Mouse (Mus musculus) CD8-positive naive resting alpha-beta T cell, adult 57 days (primary cell): ENCODE data around the gene Ugt1a2. TPM values are rescaled to one million over a fixed set of nuclear protein-coding genes. Genes with fewer than 3 reads are reported as not detected.

Experiments
- total RNA-seq: library from RNA; stranded (reverse); gene quantifications from one replicate; pipeline ENCODE4 v1.2.4, GENCODE M21; 2023

Ugt1a2 gene
- not detected for total RNA-seq

DNA sequence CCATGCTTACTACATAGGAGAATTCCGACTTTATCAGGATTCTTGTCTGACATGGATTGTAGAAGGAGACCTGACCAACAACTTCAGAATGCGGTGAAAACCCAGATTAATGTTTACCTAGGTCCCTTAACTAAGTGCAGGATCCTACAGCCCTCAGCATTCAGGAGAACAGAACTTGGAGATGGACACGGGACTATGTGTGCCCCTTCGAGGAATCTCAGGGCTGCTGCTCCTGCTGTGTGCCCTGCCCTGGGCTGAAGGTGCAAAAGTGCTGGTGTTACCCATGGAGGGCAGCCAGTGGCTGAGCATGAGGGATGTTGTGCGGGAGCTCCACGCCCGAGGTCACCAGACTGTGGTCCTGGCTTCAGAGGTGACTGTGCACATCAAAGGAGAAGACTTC is at the start of gene Ugt1a2:
TSS of gene Ugt1a2 (plus strand) at position 146 of the 400 bp plus-strand sequence.

DNA sequence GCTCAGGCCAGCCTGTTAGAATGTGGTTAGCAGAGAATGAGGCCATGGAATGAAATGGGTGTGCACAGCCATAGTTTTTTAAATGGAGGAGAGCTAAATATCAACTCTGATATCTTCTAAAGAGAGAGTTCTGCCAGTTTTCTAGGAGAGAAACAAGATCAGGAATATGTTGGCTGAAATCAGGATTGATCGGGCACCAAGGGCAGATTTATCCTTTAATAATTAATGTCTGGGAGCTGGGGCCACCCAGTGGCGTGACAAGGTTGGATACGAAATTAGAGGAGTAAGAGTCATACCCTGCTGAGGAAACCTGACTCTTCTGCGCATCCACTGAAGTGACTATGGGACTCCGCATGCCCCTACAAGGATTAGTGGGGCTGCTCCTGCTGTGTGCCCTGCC is 34.7 kb upstream of the Ugt1a2 start, which contains the start of gene Ugt1a5:
TSS of gene Ugt1a5 (plus strand) at position 302 of the 400 bp plus-strand sequence.

DNA sequence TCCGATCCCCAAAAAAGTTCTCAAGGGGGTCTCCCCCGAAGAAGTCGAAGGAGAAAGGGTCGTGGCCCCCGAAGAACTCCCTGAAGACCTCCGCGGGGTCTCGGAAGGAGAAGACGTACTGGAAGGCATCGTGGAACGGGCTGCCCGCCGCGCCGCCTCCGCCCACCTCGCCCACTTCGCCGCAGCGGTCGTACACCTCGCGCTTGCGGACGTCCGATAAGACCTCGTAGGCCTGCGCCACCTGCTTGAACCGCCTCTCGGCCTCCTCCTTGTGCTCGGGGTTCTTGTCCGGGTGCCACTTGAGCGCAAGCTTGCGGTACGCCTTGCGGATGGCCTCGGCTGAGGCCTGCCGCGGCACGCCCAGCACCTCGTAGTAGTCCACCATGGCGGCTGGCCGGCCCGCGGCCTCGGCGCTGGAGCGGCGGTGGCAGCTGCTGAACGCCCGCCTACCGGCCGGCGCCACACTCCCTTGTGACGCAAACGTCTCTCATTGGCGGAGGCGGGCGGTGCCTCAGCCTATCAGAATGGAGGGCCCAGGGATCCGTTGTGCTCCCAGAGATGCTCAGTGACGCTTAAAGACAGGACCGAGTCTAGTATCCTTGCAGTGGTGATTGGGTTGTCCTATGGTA is 5.0 kb downstream of the Ugt1a2 start, which contains the start of gene Dnajb3:
TSS of gene Dnajb3 (minus strand) at position 489 of the 629 bp plus-strand sequence.

DNA sequence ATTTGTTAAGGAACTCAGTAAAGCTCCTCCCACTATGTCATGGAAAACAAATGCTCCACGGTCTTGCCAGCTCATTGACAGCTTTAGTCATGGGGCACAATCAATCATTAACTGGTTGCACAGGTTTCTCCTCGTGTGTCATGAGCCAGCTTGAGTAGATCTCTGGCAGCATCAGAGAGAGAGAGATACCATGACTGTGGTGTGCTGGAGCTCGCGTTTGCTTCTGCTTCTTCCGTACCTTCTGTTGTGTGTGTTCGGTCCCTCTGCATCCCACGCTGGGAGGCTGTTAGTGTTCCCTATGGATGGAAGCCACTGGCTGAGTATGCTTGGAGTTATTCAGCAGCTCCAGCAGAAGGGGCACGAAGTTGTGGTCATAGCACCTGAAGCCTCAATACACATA is 11.4 kb downstream of the Ugt1a2 start, which contains the start of gene Ugt1a1:
TSS of gene Ugt1a1 (plus strand) at position 148 of the 400 bp plus-strand sequence.

DNA sequence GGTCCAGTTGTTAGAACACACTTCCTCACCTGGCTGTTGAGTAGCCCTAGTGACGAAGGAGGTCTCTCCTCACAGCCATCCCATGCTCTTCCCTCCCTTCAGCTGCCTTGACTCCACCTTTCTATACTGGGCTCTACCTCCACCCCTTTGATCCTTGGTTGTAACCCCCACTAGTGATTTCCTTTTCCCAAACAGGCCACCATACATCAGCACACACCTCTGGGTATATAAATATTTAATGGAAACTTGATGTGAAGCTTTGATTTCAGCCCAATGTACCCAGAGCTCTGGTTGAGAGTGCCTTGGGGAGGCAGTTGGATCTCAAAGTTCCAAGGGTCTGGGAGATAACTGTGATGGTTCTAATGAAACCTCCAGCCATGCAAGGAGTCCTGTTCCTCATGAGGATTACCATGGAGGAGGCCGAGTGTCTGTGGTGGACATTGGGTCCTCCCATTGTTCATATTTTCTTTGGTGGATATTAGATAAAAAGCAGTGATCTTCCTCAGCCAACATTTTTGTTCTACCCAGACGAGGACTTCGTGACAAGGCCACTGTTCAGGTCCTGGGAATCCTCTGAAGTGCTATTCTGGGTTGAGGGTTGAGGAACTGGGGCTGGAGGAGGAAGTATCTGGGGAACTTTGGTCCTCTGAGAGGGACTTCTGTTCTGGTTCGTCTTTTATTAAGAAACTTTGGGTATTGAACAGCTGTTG is 26.4 kb downstream of the Ugt1a2 start, which contains the start of gene Mroh2a:
TSS of gene Mroh2a (plus strand) at position 317 of the 710 bp plus-strand sequence.

Other genes starting within 250 kb of the Ugt1a2 start
- 19.4 TPM for gene Usp40, start 192.1 kb upstream of the Ugt1a2 start, total RNA-seq
- gene Ugt1a10, start 145.2 kb upstream of the Ugt1a2 start, total RNA-seq = not detected
- gene Ugt1a9, start 129.8 kb upstream of the Ugt1a2 start, total RNA-seq = not detected
- not detected for gene Ugt1a8, start 112.8 kb upstream of the Ugt1a2 start, total RNA-seq
- gene Ugt1a7c, start 105.5 kb upstream of the Ugt1a2 start, total RNA-seq = 0.34 TPM
- not detected for gene Ugt1a6b, start 97.3 kb upstream of the Ugt1a2 start, total RNA-seq
- gene Ugt1a6a, start 65.8 kb upstream of the Ugt1a2 start, total RNA-seq = 1.2 TPM
- gene Ugt1a5, start 34.6 kb upstream of the Ugt1a2 start, total RNA-seq = not detected
- 1.0 TPM for gene Dnajb3, start 5.2 kb downstream of the Ugt1a2 start, total RNA-seq
- not detected for gene Ugt1a1, start 11.4 kb downstream of the Ugt1a2 start, total RNA-seq
- gene Mroh2a, start 26.4 kb downstream of the Ugt1a2 start, total RNA-seq = not detected
- gene Hjurp, start 77.0 kb downstream of the Ugt1a2 start, total RNA-seq = 111 TPM
- gene Trpm8, start 77.1 kb downstream of the Ugt1a2 start, total RNA-seq = not detected
- not detected for gene Spp2, start 206.4 kb downstream of the Ugt1a2 start, total RNA-seq